Mouse (Mus musculus): ENCODE measurements around the gene Tex38. TPM values are rescaled to one million over a fixed set of nuclear protein-coding genes. Genes with fewer than 3 reads are reported as not detected.

The Tex38 gene
- polyA plus RNA-seq, 1 experiment: not detected

- Histone ChIP-seq H3K79me2 (ENCODE audit: control insufficient read depth, insufficient read depth) (no peaks in the 10 kb centered on the region), H3K36me3 (ENCODE audit: control insufficient read depth, insufficient read depth) (peaks cover 55% of the 10 kb centered on the region), H3K4me3 (ENCODE audit: insufficient read depth, poor library complexity, severe bottlenecking) (no peak overlapping the region), H3ac (ENCODE audit: control insufficient read depth, insufficient read length, low read depth) (no peak overlapping the region), H3K79me3 (ENCODE audit: low read depth) (no peaks in the 10 kb centered on the region), H3K27me3 (ENCODE audit: control insufficient read depth, insufficient read depth, insufficient read length) (no peaks in the 10 kb centered on the region)
- TF ChIP-seq MAX (IDR thresholded peaks at IDR 0.05) (no peak), CTCF (IDR thresholded peaks at IDR 0.05; ENCODE audit: control insufficient read depth, insufficient read depth, insufficient read length) (no peak), CEBPB (IDR thresholded peaks at IDR 0.05; ENCODE audit: low read depth) (no peak), MYOG (IDR thresholded peaks at IDR 0.05; ENCODE audit: control insufficient read depth, extremely low read depth, insufficient read length) (no peak), FOSL1 (IDR thresholded peaks at IDR 0.05; ENCODE audit: insufficient read depth, low read length, poor library complexity, severe bottlenecking) (no peak)
Observed at GRCm38 (mm10) chr4:115775056-115775455, 5.8 kb downstream of the Tex38 start.

DNA sequence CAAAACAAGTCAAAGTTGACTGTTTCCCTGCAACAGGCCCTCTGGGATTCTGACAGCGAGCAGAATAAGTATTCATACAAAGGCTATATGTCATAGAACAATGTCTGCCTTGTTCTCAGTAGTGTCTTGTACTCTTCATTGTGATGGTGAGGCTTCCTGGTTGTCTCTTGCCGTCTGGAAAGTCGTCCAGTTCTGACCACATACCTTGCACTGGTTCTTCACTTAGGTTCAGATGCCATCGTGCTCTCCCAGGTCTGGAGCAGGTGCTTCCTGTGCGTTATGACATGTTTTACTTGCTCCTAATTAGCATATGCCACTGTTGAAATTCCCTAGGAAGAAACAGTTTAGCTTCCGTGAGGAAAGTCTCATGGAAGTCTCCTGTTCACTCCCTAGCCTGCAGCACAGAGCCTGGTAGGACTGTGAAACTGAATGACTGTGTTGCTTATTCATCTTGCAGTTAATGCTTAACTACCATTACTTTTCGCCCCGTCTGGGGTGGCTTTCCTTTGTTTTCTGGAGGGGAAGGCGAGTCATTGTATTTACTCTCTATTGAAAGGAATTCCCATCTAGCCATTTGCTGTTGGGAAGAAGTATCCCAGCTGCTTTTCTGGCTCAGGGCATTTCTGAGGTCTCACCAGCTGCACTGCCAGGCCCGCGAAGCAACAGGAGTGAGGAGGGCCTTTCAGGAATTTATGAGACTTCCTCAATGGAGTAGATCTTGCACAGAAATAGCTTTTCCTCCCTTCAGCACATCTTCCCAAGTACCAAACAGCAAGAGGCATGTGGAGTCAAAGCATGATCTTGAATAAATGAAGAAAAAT is 13.0 kb downstream of the Tex38 start:
- Histone ChIP-seq H3K79me3 (ENCODE audit: low read depth) (no peaks in the 10 kb centered on the region), H3K27me3 (ENCODE audit: control insufficient read depth, insufficient read depth, insufficient read length) (no peaks in the 10 kb centered on the region), H3K4me3 (ENCODE audit: insufficient read depth, poor library complexity, severe bottlenecking) (no peak overlapping the region), H3K79me2 (ENCODE audit: control insufficient read depth, insufficient read depth) (no peaks in the 10 kb centered on the region), H3K36me3 (ENCODE audit: control insufficient read depth, insufficient read depth) (peaks cover 65% of the 10 kb centered on the region), H3ac (ENCODE audit: control insufficient read depth, insufficient read length, low read depth) (no peak overlapping the region)
- no peak for TF ChIP-seq FOSL1 (IDR thresholded peaks at IDR 0.05; ENCODE audit: insufficient read depth, low read length, poor library complexity, severe bottlenecking)
- no peak for TF ChIP-seq CTCF (IDR thresholded peaks at IDR 0.05; ENCODE audit: control insufficient read depth, insufficient read depth, insufficient read length)
- TF ChIP-seq MAX (IDR thresholded peaks at IDR 0.05): no peak
- no peak for TF ChIP-seq MYOD1 (IDR thresholded peaks at IDR 0.05; ENCODE audit: control insufficient read depth, insufficient read length, low read depth)
- no peak for TF ChIP-seq USF1 (IDR thresholded peaks at IDR 0.05; ENCODE audit: low read depth)
- no peak for TF ChIP-seq MYOG (IDR thresholded peaks at IDR 0.05; ENCODE audit: control insufficient read depth, extremely low read depth, insufficient read length)
- no peak for TF ChIP-seq CEBPB (IDR thresholded peaks at IDR 0.05; ENCODE audit: low read depth)

DNA sequence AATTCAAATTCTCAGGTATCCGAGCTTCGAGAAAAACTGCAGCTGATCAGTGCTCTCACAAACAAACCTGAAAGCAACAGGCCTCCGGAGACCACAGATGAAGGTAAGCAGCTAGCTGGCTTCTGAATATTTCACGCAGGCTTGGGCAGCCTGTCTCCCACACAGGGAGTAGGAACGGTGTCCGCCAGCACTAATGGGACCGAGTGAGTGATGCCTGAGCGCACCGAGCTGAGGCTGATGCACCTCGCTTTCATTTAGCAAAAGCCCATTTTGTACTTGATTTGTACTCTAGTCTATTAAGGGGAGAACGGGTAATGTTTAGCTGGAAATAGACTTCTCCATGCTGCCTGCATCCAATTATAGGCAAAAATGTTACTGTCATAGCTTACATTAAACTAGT is 16.2 kb downstream of the Tex38 start:
- no peaks in the 10 kb centered on the region for H3K27me3 ChIP-seq (ENCODE audit: control insufficient read depth, insufficient read depth, insufficient read length)
- no peak overlapping the region for H3K4me3 ChIP-seq (ENCODE audit: insufficient read depth, poor library complexity, severe bottlenecking)
- no peaks in the 10 kb centered on the region for H3K79me2 ChIP-seq (ENCODE audit: control insufficient read depth, insufficient read depth)
- no peak for TF ChIP-seq FOSL1 (IDR thresholded peaks at IDR 0.05; ENCODE audit: insufficient read depth, low read length, poor library complexity, severe bottlenecking)
- peaks cover 62% of the 10 kb centered on the region for H3K36me3 ChIP-seq (ENCODE audit: control insufficient read depth, insufficient read depth)
- no peak overlapping the region for H3ac ChIP-seq (ENCODE audit: control insufficient read depth, insufficient read length, low read depth)
- H3K79me3 ChIP-seq (ENCODE audit: low read depth): no peaks in the 10 kb centered on the region

GRCm38 (mm10) chr4:115761206-115761605 is 19.6 kb downstream of the Tex38 start:
- H3K36me3 ChIP-seq (ENCODE audit: control insufficient read depth, insufficient read depth): peaks cover 54% of the 10 kb centered on the region
- no peak for TF ChIP-seq MYOD1 (IDR thresholded peaks at IDR 0.05; ENCODE audit: control insufficient read depth, insufficient read length, low read depth)
- no peak for TF ChIP-seq FOSL1 (IDR thresholded peaks at IDR 0.05; ENCODE audit: insufficient read depth, low read length, poor library complexity, severe bottlenecking)
- TF ChIP-seq USF1 (IDR thresholded peaks at IDR 0.05; ENCODE audit: low read depth): no peak
- no peak for TF ChIP-seq MAX (IDR thresholded peaks at IDR 0.05)
- no peak for TF ChIP-seq CTCF (IDR thresholded peaks at IDR 0.05; ENCODE audit: control insufficient read depth, insufficient read depth, insufficient read length)
- TF ChIP-seq MYOG (IDR thresholded peaks at IDR 0.05; ENCODE audit: control insufficient read depth, extremely low read depth, insufficient read length): no peak
- no peak for TF ChIP-seq CEBPB (IDR thresholded peaks at IDR 0.05; ENCODE audit: low read depth)
- H3K4me3 ChIP-seq (ENCODE audit: insufficient read depth, poor library complexity, severe bottlenecking): no peak overlapping the region
- H3ac ChIP-seq (ENCODE audit: control insufficient read depth, insufficient read length, low read depth): no peak overlapping the region
- no peaks in the 10 kb centered on the region for H3K27me3 ChIP-seq (ENCODE audit: control insufficient read depth, insufficient read depth, insufficient read length)
- H3K79me3 ChIP-seq (ENCODE audit: low read depth): no peaks in the 10 kb centered on the region
- no peaks in the 10 kb centered on the region for H3K79me2 ChIP-seq (ENCODE audit: control insufficient read depth, insufficient read depth)

- H3K4me3 ChIP-seq (ENCODE audit: insufficient read depth, poor library complexity, severe bottlenecking): no peak overlapping the region
- no peaks in the 10 kb centered on the region for H3K79me3 ChIP-seq (ENCODE audit: low read depth)
- TF ChIP-seq CTCF (IDR thresholded peaks at IDR 0.05; ENCODE audit: control insufficient read depth, insufficient read depth, insufficient read length) (no peak), FOSL1 (IDR thresholded peaks at IDR 0.05; ENCODE audit: insufficient read depth, low read length, poor library complexity, severe bottlenecking) (no peak), CEBPB (IDR thresholded peaks at IDR 0.05; ENCODE audit: low read depth) (no peak), MAX (IDR thresholded peaks at IDR 0.05) (no peak), MYOG (IDR thresholded peaks at IDR 0.05; ENCODE audit: control insufficient read depth, extremely low read depth, insufficient read length) (no peak), MYOD1 (IDR thresholded peaks at IDR 0.05; ENCODE audit: control insufficient read depth, insufficient read length, low read depth) (no peak), USF1 (IDR thresholded peaks at IDR 0.05; ENCODE audit: low read depth) (no peak)
- H3ac ChIP-seq (ENCODE audit: control insufficient read depth, insufficient read length, low read depth): no peak overlapping the region
- H3K36me3 ChIP-seq (ENCODE audit: control insufficient read depth, insufficient read depth): peaks cover 51% of the 10 kb centered on the region
- H3K79me2 ChIP-seq (ENCODE audit: control insufficient read depth, insufficient read depth): no peaks in the 10 kb centered on the region
- no peaks in the 10 kb centered on the region for H3K27me3 ChIP-seq (ENCODE audit: control insufficient read depth, insufficient read depth, insufficient read length)
Observed at GRCm38 (mm10) chr4:115754851-115755250, 26.0 kb downstream of the Tex38 start.

DNA sequence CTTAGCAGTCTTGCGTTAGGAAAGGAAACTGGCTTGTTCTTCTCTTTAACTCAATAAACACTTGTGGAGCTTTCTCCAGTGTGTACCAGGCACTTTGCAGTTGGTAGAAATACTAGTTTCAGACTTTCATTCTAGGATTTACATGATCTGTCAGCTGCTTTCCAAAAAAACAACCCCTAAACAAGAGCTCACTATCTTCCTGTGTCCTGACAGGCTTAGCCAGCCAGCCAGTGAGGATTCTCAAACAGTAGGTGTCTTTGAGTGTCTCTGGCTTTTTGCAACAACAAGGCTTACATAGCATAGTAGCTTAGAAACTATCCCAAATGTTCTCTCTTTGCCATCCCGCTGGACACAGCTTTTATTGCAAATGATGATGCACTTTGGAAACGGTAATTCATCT is 26.7 kb downstream of the Tex38 start:
- no peak overlapping the region for H3ac ChIP-seq (ENCODE audit: control insufficient read depth, insufficient read length, low read depth)
- peaks cover 49% of the 10 kb centered on the region for H3K36me3 ChIP-seq (ENCODE audit: control insufficient read depth, insufficient read depth)
- TF ChIP-seq CEBPB (IDR thresholded peaks at IDR 0.05; ENCODE audit: low read depth) (no peak), CTCF (IDR thresholded peaks at IDR 0.05; ENCODE audit: control insufficient read depth, insufficient read depth, insufficient read length) (no peak), MYOG (IDR thresholded peaks at IDR 0.05; ENCODE audit: control insufficient read depth, extremely low read depth, insufficient read length) (no peak), MYOD1 (IDR thresholded peaks at IDR 0.05; ENCODE audit: control insufficient read depth, insufficient read length, low read depth) (no peak), FOSL1 (IDR thresholded peaks at IDR 0.05; ENCODE audit: insufficient read depth, low read length, poor library complexity, severe bottlenecking) (no peak), USF1 (IDR thresholded peaks at IDR 0.05; ENCODE audit: low read depth) (no peak), MAX (IDR thresholded peaks at IDR 0.05) (no peak)
- no peaks in the 10 kb centered on the region for H3K79me2 ChIP-seq (ENCODE audit: control insufficient read depth, insufficient read depth)
- no peaks in the 10 kb centered on the region for H3K79me3 ChIP-seq (ENCODE audit: low read depth)
- H3K4me3 ChIP-seq (ENCODE audit: insufficient read depth, poor library complexity, severe bottlenecking): no peak overlapping the region
- no peaks in the 10 kb centered on the region for H3K27me3 ChIP-seq (ENCODE audit: control insufficient read depth, insufficient read depth, insufficient read length)

Data from C2C12 (cell line).